Mouse (Mus musculus) colon, adult 2 months (tissue): Measurements from ENCODE around the gene Gpr25. TPM values are rescaled to one million over a fixed set of nuclear protein-coding genes. Genes with fewer than 3 reads are reported as not detected.

Experiments used
- polyA plus RNA-seq: library from polyadenylated mRNA; depleted of rRNA; stranded (reverse); fragments of >200 nt; gene quantifications from 2 replicates; pipeline ENCODE4 v1.2.3, GENCODE M21; 2012; rRNA removed

The Gpr25 gene
- polyA plus RNA-seq: 0.38 and 0.42 TPM in 2 replicates

DNA sequence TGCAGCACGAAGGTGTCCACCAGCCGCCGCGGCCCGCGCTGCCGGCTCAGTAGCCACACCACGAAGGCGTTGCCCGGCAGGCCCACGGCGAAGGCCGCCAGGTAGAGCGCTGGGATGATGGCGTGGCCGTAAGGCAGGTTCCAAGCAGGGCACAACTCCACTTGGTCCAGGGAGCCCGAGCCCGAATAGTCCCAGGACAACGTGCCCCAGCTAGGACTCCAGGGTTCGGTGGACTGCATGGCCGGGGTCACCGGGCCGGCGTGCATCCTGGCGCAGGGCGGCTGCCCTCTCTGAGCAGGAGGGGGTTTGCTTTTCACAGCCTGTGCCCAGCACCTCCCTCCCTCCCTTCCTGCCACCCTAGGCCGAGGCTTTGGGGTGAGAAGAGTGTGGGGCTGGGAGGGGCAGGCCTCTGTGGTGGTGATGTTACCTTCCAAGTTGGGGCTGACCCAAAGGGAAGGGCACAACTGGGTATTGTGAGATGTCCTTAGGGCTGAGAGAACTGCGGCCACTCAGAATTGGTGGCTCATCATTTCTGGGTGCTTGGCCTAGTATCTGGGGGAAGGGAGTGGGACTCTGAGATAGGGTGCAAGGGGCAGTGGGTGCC, at the start of gene Gpr25:
TSS of gene Gpr25 (minus strand) at position 239 of the 604 bp plus-strand sequence.

DNA sequence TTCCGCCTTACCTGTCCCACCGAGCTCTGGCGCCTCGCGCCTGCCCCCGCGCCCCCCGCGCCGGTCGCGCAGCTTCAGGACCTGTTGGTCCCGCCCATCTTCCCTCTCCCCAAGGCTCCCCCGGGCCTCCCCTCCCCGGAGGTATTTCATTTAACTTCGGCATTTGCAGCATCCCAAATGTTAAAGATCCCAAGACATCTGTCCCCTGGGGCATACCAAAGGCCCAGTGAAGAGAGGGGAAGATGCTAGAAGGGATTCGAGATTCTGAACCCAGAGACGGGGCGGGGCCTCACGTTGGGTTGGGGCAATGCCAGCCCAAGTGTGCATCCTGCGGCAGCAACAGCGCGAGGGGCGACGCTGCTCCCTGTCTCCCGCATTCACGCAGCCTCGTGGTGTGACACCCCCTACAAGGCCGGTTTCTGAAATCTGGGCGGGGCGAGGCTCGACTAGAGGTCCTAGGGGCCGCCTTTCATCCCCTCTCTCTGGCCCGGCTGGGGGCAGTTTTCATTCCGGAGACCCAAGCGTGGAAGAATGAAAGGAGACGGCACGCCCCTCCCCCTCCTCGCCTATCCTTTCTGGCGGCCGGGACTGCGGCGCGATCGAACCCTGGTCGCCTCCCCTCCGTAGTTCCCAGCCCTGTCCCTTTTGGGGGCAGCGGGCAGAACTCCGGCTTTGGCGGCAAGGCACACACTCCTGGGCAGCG, 26.6 kb downstream of the Gpr25 start, which contains the start of gene Inava:
TSS of gene Inava (minus strand) at position 373 of the 703 bp plus-strand sequence.

DNA sequence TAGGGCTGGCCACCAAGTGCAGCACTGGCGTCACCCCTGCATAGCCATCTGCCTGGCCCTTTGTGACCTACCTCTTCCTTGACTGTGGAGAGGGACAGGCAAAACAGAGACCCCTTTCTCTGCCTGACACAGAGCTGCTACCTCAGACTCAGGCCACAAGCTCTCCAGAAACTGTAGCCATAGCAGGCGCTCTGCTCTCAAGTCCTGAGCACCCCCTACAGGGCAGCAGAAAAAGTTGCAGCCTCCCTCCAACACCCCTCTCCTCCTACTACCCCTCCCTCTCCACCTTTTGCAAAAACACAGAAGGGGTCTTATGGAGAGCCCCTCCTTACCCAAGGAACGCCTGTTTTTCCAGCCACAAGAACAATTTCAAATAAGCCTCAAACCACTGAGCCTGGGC, 47.9 kb downstream of the Gpr25 start, which contains the start of gene Mroh3:
TSS of gene Mroh3 (minus strand) at position 26 of the 400 bp plus-strand sequence.

Other genes starting within 250 kb of the Gpr25 start
- gene Ascl5, start 210.1 kb downstream of the Gpr25 start, polyA plus RNA-seq: not detected in 2 replicates
- gene Cacna1s, start 208.1 kb downstream of the Gpr25 start, polyA plus RNA-seq: 1.8 and 2.0 TPM in 2 replicates
- gene Kif21b, start 129.5 kb downstream of the Gpr25 start, polyA plus RNA-seq: 16.5 and 22.8 TPM in 2 replicates
- 4.1 and 5.9 TPM in 2 replicates for gene Mroh3, start 48.0 kb downstream of the Gpr25 start, polyA plus RNA-seq
- gene Inava, start 26.6 kb downstream of the Gpr25 start, polyA plus RNA-seq: 163 and 171 TPM in 2 replicates
- 5.3 and 5.4 TPM in 2 replicates for gene Camsap2, start 85.2 kb upstream of the Gpr25 start, polyA plus RNA-seq
- 1.0 and 1.2 TPM in 2 replicates for gene Ddx59, start 154.4 kb upstream of the Gpr25 start, polyA plus RNA-seq
- gene Kif14, start 205.5 kb upstream of the Gpr25 start, polyA plus RNA-seq: 0.46 and 0.50 TPM in 2 replicates